Mouse (Mus musculus): ENCODE results near the gene Smim1. TPM values are rescaled to one million over a fixed set of nuclear protein-coding genes. Genes with fewer than 3 reads are reported as not detected.

The Smim1 gene
- total and polyA plus RNA-seq, 2 experiments: 8.1 to 16.9 TPM

- WGBS: 85% methylated on average over 10 of the region's 10 CpGs
- Histone ChIP-seq H3K27ac (replicated peaks; ENCODE audit: insufficient read depth, low read depth, low read length) (no peak overlapping the region), H3K4me1 (ENCODE audit: control insufficient read depth, insufficient read depth, low read length) (peaks cover 3% of the 10 kb centered on the region), H3K79me2 (ENCODE audit: control insufficient read depth, insufficient read depth, low read length) (peaks cover 3% of the 10 kb centered on the region; the same call in 1 of the 2 replicates), H3K4me3 (ENCODE audit: insufficient read depth, low read depth, low read length) (no peak overlapping the region), H3K36me3 (ENCODE audit: control insufficient read depth, insufficient read depth, low read length) (peaks cover 9% of the 10 kb centered on the region; the same call in 1 of the 2 replicates), H3K9ac (ENCODE audit: low read depth, low read length) (no peak overlapping the region), H3K27me3 (ENCODE audit: control insufficient read depth, insufficient read depth, low read length) (no peaks in the 10 kb centered on the region)
- DNase-seq (ENCODE audit: extremely low read depth, low read depth, low spot score): no peak
- TF ChIP-seq CTCF (IDR thresholded peaks at IDR 0.05; ENCODE audit: low read depth, low read length) (no peak), POLR2A (IDR thresholded peaks at IDR 0.05; ENCODE audit: extremely low read depth, insufficient read depth, low read length) (no peak)
Observed at GRCm38 (mm10) chr4:153979243-153979642, 46.8 kb downstream of the Smim1 start.

GRCm38 (mm10) chr4:153975768-153976167, 50.3 kb downstream of the Smim1 start:
- Histone ChIP-seq H3K4me3 (ENCODE audit: insufficient read depth, low read depth, low read length) (no peak overlapping the region), H3K79me2 (ENCODE audit: control insufficient read depth, insufficient read depth, low read length) (peaks cover 3% of the 10 kb centered on the region; the same call in 1 of the 2 replicates), H3K4me1 (ENCODE audit: control insufficient read depth, insufficient read depth, low read length) (peaks cover 5% of the 10 kb centered on the region), H3K27ac (replicated peaks; ENCODE audit: insufficient read depth, low read depth, low read length) (no peak overlapping the region), H3K27me3 (ENCODE audit: control insufficient read depth, insufficient read depth, low read length) (no peaks in the 10 kb centered on the region), H3K9ac (ENCODE audit: low read depth, low read length) (no peak overlapping the region), H3K36me3 (ENCODE audit: control insufficient read depth, insufficient read depth, low read length) (peaks cover 6% of the 10 kb centered on the region; the same call in 1 of the 2 replicates)
- 40% methylated on average over 6 of the region's 6 CpGs for WGBS
- DNase-seq (ENCODE audit: extremely low read depth, low read depth, low spot score): no peak
- TF ChIP-seq CTCF (IDR thresholded peaks at IDR 0.05; ENCODE audit: low read depth, low read length) (no peak), POLR2A (IDR thresholded peaks at IDR 0.05; ENCODE audit: extremely low read depth, insufficient read depth, low read length) (no peak)

- TF ChIP-seq POLR2A (IDR thresholded peaks at IDR 0.05; ENCODE audit: extremely low read depth, insufficient read depth, low read length) (no peak), CTCF (IDR thresholded peaks at IDR 0.05; ENCODE audit: low read depth, low read length) (no peak)
- peaks cover 6% of the 10 kb centered on the region; the same call in 1 of the 2 replicates for H3K36me3 ChIP-seq (ENCODE audit: control insufficient read depth, insufficient read depth, low read length)
- DNase-seq (ENCODE audit: extremely low read depth, low read depth, low spot score): peak; percentile 29
- peak overlapping the region; percentile 76 for H3K4me3 ChIP-seq (ENCODE audit: insufficient read depth, low read depth, low read length)
- WGBS: under 1% methylated on average over 33 of the region's 33 CpGs
- H3K9ac ChIP-seq (ENCODE audit: low read depth, low read length): peak overlapping the region; percentile 76
- no peaks in the 10 kb centered on the region for H3K27me3 ChIP-seq (ENCODE audit: control insufficient read depth, insufficient read depth, low read length)
- H3K27ac ChIP-seq (replicated peaks; ENCODE audit: insufficient read depth, low read depth, low read length): peak overlapping the region; percentile 11
- peaks cover 3% of the 10 kb centered on the region; the same call in 1 of the 2 replicates for H3K79me2 ChIP-seq (ENCODE audit: control insufficient read depth, insufficient read depth, low read length)
- H3K4me1 ChIP-seq (ENCODE audit: control insufficient read depth, insufficient read depth, low read length): peaks cover 5% of the 10 kb centered on the region
Observed at GRCm38 (mm10) chr4:153975292-153975662, 50.8 kb downstream of the Smim1 start.

GRCm38 (mm10) chr4:153974431-153975291, 51.4 kb downstream of the Smim1 start, which contains the start of the genes Dffb and Cep104:
TSS of gene Dffb (minus strand) at chr4:153975126.
TSS of gene Cep104 (plus strand) at chr4:153975194.
- Histone ChIP-seq H3K36me3 (ENCODE audit: control insufficient read depth, insufficient read depth, low read length) (peaks cover 3% of the 10 kb centered on the region; the same call in 1 of the 2 replicates), H3K9ac (ENCODE audit: low read depth, low read length) (peak within 1 kb of the TSS; percentile 86), H3K79me2 (ENCODE audit: control insufficient read depth, insufficient read depth, low read length) (peaks cover 3% of the 10 kb centered on the region; the same call in 1 of the 2 replicates), H3K27me3 (ENCODE audit: control insufficient read depth, insufficient read depth, low read length) (no peaks in the 10 kb centered on the region), H3K4me1 (ENCODE audit: control insufficient read depth, insufficient read depth, low read length) (peaks cover 5% of the 10 kb centered on the region), H3K4me3 (ENCODE audit: insufficient read depth, low read depth, low read length) (peak within 1 kb of the TSS; percentile 76), H3K27ac (replicated peaks; ENCODE audit: insufficient read depth, low read depth, low read length) (peak within 1 kb of the TSS; percentile 43)
- peak; percentile 86 for DNase-seq (ENCODE audit: extremely low read depth, low read depth, low spot score)
- TF ChIP-seq CTCF (IDR thresholded peaks at IDR 0.05; ENCODE audit: low read depth, low read length): no peak
- TF ChIP-seq POLR2A (IDR thresholded peaks at IDR 0.05; ENCODE audit: extremely low read depth, insufficient read depth, low read length): peak; percentile 48; the same call in 1 of the 2 replicates
- WGBS: under 1% methylated on average over 68 of the region's 68 CpGs

Other genes with a start within 250 kb of the Smim1 start
- gene A430005L14Rik, start 69.0 kb downstream of the Smim1 start, total RNA-seq (2014; rRNA removed): 45.0 and 53.2 TPM in 2 replicates
- gene A430005L14Rik, start 69.0 kb downstream of the Smim1 start, polyA plus RNA-seq (2012; rRNA removed): 46.9 and 56.5 TPM in 2 replicates
- gene Dffb, start 51.1 kb downstream of the Smim1 start, total RNA-seq (2014; rRNA removed): 1.8 and 3.0 TPM in 2 replicates
- gene Dffb, start 51.1 kb downstream of the Smim1 start, polyA plus RNA-seq (2012; rRNA removed): 5.9 and 6.3 TPM in 2 replicates
- 3.0 and 5.8 TPM in 2 replicates for gene Cep104, start 51.0 kb downstream of the Smim1 start, total RNA-seq (2014; rRNA removed)
- gene Cep104, start 51.0 kb downstream of the Smim1 start, polyA plus RNA-seq (2012; rRNA removed): 2.8 and 3.9 TPM in 2 replicates
- 6.5 and 8.3 TPM in 2 replicates for gene Lrrc47, start 14.5 kb downstream of the Smim1 start, total RNA-seq (2014; rRNA removed)
- gene Lrrc47, start 14.5 kb downstream of the Smim1 start, polyA plus RNA-seq (2012; rRNA removed): 24.0 and 27.2 TPM in 2 replicates
- not detected in 2 replicates for gene Ccdc27, start 16.4 kb upstream of the Smim1 start, total RNA-seq (2014; rRNA removed)
- gene Ccdc27, start 16.4 kb upstream of the Smim1 start, polyA plus RNA-seq (2012; rRNA removed): not detected in 2 replicates
- gene Trp73, start 114.0 kb upstream of the Smim1 start, total RNA-seq (2014; rRNA removed): under 0.01 TPM in 1 of 2 replicates, not detected in the other
- not detected in 2 replicates for gene Trp73, start 114.0 kb upstream of the Smim1 start, polyA plus RNA-seq (2012; rRNA removed)
- gene Wrap73, start 116.1 kb upstream of the Smim1 start, total RNA-seq (2014; rRNA removed): 9.3 and 10.3 TPM in 2 replicates
- 22.4 and 25.3 TPM in 2 replicates for gene Wrap73, start 116.1 kb upstream of the Smim1 start, polyA plus RNA-seq (2012; rRNA removed)
- 50.9 and 56.2 TPM in 2 replicates for gene Tprgl, start 134.4 kb upstream of the Smim1 start, total RNA-seq (2014; rRNA removed)
- gene Tprgl, start 134.4 kb upstream of the Smim1 start, polyA plus RNA-seq (2012; rRNA removed): 78.7 and 79.8 TPM in 2 replicates
- gene Megf6, start 144.5 kb upstream of the Smim1 start, total RNA-seq (2014; rRNA removed): 0.28 and 1.1 TPM in 2 replicates
- 0.86 and 1.4 TPM in 2 replicates for gene Megf6, start 144.5 kb upstream of the Smim1 start, polyA plus RNA-seq (2012; rRNA removed)

All from liver, adult 2 months (tissue).